Mouse (Mus musculus): ENCODE measurements around the gene Srp14.

The Srp14 gene

DNA sequence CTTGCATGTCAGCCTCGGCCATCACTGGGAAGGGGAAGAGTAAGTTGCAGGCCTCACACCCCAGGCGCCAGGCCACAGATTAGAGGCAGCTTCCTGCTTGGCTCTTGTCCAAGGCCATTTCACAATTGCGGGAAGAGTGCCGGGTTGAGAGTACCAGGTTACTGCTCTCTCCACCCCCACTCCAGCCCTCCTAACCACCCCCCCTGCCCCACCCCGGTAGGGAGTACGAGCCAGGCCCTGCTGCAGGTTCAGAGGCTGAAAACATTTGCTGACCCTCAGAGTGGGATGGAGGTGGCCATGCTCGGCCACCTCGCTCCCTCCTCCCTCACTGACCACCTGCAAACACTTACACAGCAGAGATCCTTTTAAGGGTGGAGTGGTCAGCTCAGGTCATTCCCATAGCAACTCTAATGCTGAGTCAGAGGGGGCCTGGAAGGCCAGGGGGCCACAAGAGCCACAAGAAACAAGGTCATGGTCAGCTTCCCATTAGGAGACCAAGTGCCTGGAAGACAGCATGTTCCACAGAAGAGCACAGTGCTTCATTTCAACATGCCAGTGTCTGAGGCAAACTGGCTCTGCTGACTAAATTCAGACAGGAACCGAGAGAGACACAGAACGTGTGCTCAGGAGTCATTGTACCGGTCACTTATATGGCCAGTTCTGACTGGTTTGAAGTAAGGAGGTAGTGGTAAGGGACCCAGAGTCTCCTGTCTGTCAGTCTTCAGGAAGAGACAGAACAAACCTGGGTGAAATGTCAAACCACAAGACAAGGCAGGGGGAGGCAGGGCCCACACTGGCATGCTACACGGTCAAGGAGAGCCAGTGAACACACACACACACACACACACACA is 11.0 kb upstream of the Srp14 start:
- DNase-seq (ENCODE audit: low spot score in 2 of 2), result peak; percentile 51 to 57

DNA sequence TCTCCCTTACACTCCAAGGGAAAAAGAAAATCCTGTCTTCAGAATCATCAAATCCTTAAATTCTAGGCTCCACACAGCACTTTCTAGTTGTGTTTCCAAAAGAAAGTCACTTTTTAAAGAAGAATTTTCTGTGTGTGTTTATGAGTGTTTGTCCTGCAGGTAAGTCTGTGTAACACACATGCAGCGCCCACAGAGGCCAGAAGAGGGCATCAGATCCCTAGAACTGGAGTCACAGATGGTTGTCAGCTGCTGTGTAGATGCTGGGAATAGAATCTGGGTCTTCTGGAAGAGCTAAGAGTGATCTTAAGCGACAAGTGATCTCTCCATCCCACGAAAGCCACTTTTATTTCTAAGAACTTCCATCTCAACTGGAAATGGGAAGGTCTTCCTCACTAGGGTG is 8.3 kb upstream of the Srp14 start:
- peak; percentile 63 to 76 for DNase-seq (ENCODE audit: low spot score in 2 of 2)

DNA sequence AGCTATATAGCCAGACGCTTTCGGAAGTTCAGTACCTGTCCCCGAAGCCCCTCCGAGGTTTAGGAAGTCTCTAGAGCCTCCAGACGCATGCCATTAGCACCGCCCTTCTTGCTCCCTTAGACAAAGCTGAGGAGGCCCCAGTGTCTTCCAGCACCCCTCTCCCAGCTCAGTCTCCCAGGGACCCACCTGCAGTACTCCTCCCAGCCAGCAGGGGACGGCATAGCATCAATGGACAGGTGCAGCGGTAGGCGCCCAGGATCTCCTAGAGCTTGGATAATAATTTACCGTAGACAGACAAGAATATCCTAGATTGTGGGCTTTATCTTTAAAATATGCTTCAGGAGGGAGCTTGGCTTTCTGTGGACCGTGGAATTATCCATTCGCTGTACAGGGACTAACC is 7.4 kb upstream of the Srp14 start:
- DNase-seq (ENCODE audit: low spot score in 2 of 2), result peak; percentile 85 to 95

- DNase-seq (ENCODE audit: low spot score in 2 of 2), result no peak
Observed at GRCm38 (mm10) chr2:118485415-118485814, 5.9 kb upstream of the Srp14 start.

DNA sequence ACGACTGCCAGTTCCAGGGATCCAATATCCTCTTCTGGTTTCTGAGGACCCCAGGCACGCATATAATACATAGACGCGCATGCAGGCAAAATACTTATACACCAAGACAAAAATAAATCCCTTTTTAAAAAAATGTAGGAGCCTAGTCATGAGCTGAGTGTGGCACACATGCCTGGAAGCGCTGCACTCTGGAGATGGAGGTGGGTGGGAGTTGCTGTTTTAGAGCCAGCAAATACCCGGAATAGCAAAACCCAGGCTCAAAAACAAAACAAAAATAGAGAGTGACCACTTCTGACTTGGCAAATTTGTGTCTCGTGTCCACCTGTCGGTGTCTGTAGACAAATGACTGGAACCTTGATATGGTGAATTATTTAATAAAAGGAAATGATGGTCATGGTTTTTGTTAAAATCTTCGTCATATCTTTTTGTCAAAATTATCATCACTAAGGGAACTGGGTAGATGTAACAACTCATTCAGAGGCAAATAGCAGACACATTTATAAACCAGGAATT is 4.9 kb upstream of the Srp14 start:
- DNase-seq (ENCODE audit: low spot score in 2 of 2), result no peak

DNA sequence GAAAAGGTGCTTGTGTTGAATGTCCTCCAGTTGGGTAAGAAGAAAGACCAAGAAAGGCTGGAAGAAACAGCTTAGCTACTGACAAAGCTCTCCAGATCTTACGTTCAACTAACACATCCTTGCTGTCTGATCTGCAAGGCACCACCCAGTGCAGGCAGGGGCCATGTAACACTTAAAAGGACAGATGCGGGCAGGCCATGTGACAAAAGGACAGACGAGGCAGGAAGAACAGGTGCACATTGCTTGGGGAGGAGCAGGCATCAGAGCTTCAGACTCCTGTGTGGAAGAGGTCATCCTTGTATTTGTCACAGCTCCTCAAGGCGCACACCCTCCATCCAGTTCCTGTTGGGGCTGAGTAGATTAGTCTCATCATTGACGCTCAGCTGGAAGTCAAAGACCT is 3.5 kb upstream of the Srp14 start:
- DNase-seq (ENCODE audit: low spot score in 2 of 2), result peak; percentile 46 to 52

DNA sequence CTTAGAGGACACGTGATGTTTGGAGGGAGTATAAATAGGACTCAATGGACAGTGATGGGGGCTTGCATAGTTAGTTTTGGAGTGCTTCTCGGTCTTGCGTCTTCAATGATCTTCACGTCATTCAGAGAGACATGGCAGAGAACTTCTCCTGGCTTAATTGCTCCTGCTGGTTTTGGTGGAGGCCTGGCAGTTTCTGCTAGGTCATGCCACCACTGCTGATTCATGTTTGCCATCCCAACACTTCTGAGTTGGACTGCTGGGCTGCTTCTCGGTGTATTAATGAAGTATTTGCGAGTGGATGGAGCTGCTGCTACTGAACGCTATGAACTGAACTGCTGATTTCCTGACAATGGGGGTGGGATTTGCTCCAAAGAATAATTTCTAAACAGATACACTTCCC is 1.4 kb upstream of the Srp14 start:
- no peak for DNase-seq (ENCODE audit: low spot score in 2 of 2)

DNA sequence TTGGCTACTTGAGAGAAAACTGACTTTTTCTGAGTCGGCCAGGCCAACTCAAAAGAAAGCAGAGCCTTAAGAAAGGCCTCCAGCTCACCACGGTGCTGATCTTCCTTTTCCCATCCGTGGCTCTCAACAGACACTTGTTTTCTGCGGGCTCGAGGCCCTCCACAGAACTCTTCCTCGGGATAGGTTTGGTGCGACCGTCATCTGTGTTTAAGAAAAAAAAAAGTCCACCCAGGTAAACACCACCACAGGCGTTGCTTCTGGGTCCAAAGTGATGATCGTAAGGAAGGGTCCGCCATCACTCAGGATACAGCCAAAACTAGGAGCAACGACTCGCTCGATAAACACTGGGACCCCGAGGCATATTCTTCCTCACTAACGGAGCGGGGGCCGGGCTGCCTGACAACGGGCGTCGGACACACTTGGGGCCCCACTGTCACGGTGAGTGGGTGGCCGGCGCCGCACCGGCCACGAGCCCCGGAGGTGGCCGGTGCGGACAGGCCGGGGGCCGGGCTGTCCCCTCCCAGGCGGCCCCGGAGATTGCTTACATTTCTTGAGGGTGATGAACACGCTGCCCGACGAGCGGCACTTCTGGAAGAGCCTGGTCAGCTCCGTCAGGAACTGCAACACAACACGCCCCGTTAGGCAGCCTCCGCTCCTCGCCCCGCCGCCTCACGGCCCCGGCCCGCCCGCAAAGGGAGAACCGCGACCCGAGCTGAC is 520 bp downstream of the Srp14 start:
- DNase-seq (ENCODE audit: low spot score in 2 of 2), result no peak

DNA sequence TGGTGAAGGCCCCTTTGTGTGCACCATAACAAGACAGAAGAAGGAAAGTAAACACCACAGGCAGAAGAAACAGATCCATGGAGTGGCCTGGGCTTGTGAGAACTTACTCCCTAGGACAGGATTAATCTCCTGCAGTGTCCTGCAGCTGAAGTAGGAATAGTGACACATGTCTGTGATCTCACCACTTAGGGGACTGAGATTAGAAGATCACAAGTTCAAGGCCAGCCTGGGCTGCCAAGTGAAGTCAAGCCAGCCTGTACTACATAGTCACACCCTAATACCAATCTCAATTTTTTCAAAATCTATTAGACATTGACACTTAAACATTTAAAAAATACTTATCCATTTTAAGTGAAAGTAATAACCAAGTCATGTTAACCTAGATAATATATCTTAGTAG is 11.2 kb downstream of the Srp14 start:
- no peak for DNase-seq (ENCODE audit: low spot score in 2 of 2)

GRCm38 (mm10) chr2:118466601-118467000 is 12.9 kb downstream of the Srp14 start:
- DNase-seq (ENCODE audit: low spot score in 2 of 2), result no peak

DNA sequence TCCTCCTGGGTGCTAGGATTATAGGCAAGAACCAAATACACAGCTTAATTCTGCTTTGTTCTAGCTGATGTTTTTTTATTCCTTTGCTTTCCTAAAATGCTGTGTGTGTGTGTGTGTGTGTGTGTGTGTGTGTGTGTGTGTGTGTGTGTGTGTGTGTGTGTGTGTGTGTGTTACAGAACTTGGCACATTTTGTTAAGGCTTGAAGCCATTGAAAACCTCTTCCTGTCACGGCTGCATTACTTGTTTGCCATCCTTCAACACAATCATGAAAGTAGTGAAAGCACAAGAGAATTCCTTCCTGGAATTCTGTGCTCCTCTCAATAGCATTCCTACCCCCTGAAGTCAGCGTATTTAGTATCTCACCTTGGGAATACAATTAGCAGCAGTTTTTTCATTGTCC is 13.6 kb downstream of the Srp14 start:
- DNase-seq (ENCODE audit: low spot score in 2 of 2), result no peak

DNA sequence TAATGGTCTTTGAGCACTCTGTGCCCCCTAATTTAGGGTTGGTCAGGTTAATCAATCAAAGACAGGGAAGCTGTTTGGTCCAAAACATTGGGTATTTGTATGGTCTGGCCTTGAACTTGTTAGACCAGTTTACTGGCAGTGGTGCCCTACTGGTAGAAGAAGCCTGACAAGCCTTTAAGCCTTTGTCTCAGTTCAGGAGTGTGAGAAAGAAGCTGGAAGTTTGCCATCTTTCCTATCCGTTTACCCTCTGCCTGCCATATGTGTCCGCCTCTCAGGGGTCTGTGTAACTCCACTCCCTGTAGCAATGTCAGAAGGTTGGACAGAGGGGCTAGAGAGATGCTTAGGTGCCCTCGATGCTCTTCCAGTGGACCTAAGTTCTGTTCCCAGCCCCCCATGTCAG is 15.1 kb downstream of the Srp14 start:
- no peak for DNase-seq (ENCODE audit: low spot score in 2 of 2)

DNA sequence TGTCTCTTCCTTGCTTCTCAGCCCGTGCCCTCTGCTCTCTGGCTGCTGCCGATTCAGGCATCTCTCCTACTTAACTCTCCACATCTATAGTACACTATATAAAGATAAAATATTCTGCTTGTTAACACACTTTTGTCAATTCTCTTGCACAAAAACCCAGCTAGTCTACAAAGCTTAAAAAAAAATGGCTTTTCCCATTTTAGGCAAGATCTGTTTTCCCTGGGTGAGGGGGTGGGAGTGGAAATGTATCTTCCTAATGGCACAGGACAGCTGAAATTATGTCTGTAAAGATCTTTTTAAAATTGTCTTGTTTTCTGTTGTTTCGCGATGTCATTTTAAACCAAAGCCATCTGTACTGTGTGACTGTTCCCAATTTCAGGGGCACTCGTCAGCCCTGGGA is 16.0 kb downstream of the Srp14 start:
- no peak for DNase-seq (ENCODE audit: low spot score in 2 of 2)

DNA sequence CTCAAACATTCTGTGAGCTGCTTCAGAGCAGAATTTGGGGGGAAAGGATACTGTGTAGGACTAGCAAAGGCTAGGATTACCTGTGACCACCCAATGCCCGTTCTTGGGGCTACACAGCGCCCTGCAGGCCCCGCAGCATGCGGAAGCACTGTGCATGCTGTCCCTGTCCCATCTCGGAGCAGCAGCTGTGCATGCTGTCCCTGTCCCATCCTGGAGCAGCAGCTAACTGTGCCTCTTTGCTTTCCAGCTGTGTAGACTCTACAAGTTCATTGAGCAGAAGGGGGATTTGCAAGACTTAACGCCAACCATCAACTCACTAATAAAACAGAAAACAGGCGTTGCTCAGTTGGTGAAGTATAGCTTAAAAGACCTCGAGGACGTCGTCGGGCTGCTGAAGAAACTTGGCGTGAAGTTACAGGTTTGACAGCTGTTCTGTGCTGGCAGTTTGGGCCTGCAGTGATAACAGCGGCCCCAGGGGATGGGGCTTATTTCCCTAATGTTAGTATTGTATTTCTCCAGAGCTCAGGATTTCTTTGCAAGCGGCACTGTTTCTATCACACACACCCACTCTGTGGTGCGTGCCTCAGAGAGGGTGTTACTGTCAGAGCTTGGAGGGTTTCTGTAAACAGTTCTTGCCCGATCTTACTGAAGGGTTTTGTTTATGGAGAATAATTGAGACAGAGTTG is 17.9 kb downstream of the Srp14 start:
- DNase-seq (ENCODE audit: low spot score in 2 of 2), result no peak

DNA sequence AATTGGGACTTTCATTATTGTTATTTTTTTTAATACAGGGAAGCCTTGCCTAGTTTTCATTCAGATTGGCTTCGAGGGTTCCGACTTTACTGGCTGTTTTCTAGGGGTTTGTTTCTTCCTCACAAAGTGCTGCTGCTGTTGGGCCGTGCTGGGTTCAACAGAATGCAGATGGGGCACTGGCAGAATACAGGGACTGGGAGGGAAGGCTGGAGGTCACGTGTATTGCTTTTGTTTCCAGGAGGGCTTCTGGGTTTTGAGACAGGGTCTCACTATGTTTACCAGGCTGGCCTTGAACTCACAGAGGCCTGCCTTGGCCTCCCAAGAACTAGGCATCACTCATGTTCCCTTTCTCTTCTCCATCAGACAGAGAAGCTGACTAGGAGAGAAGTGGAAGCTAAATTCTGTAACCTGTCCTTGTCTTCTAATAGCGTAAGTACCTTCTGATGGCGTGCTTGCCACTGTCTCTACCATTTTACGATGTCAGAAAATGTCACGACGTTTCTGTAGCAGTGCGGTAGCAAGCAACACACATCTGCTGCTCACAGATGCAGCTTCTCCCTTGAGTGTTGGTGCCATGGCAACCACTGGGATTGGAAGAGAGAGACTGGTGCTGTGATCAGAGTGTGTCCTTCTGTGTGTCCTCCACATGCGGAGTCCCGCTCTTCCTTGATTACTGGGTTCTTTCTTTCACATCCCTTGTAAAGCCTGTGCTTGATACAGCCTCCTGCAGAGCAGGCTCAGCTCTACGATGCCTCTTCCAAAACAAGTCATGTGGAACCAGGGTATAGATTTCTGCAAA is 21.8 kb downstream of the Srp14 start:
- DNase-seq (ENCODE audit: low spot score in 2 of 2), result no peak

GRCm38 (mm10) chr2:118457029-118457428 is 22.5 kb downstream of the Srp14 start:
- no peak for DNase-seq (ENCODE audit: low spot score in 2 of 2)

DNA sequence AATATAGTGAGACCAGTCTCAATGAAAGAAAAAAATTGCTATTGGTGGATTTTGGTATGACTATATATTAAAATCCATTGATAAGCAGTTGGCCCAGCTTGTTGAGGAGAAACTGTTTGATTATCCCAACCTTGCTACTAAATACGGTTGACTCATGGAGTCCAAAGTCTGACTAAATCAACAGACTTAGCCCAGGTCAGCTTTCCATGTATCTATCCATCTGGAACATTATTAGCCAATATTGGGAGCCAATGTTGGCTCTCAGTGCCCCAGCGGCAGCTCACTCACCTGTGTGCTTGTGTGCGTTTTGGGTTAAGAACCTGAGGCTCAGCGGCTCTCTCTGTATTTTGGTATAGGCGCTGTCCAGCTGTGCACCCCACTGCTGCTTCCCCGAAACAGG is 28.5 kb downstream of the Srp14 start:
- no peak for DNase-seq (ENCODE audit: low spot score in 2 of 2)

DNA sequence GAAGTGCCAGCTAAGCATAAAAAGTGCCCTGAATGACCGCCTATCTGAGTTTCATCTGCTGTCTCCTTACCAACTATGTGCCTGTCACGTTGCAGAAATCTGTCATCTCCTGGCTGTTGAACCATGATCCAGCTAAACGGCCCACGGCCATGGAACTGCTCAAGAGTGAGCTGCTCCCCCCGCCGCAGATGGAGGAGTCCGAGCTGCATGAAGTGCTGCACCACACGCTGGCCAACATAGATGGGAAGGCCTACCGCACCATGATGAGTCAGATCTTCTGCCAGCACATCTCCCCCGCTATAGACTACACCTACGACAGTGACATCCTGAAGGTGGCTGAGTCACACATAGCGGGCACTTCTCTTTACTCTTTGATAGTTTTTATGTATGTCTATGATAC is 31.3 kb downstream of the Srp14 start:
- DNase-seq (ENCODE audit: low spot score in 2 of 2), result no peak

DNA sequence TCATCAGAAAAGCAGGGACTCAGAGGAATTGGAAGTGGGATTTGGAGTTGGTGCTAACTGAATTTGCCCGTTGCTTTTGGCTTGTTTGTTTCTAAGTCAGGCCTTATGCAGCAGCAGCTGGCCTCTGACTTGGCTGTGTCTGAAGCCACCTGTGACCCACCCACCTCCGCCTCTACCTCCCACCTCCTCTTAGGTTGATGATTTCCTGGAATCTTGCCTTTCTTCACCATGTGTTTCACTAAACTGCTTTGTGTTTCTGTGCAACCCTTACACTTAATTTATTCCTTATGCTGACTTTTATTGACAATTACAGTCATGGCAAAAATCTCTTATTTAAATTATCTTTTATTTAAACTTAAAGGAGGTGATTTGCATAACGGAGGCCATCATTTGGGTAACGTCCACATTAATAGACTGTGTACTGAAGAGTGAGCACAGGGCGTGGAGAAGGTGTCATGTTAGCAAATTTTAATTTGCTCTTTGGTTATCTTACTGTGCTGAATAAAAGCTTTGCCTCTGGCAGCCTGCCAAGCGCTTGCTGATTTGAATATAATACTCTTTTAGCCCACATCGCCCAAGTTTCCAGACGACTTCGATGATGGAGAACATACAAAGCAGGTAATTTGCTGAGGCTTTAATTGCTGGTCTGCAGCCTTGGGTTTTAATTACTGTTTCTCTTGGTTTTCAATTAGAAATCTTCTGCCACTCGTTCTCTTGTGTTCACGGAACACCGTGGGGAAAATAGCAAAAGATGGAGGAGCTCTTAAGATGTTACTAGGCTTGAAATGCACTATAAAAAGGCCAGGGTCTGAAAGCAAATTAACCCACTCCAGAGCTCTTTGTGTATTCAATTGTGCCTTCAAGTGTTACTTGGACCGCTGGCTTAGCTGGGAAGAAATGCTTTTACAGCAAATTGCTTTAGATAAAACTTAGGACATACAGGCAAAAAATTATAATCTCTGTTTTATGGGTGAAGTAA is 33.5 kb downstream of the Srp14 start:
- DNase-seq (ENCODE audit: low spot score in 2 of 2), result no peak

DNA sequence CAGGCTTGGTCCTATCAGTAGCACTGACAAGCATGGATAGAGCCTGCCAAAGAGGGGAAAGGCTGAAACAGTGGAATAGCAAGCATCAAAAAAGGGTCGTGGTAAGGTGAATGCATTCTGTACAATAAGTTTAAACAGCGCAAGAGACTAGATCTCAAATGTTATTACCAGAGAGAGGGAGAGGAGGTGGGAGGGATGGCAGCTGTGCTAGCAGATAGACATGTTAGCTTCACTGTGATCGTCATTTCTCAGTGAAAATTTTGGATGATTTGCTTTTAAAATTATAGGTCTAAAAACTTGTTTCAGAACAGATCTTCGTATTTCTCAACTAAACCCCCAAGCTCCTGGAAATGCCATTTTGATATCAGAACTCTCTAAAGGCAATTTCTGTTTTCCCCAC is 36.8 kb downstream of the Srp14 start:
- no peak for DNase-seq (ENCODE audit: low spot score in 2 of 2)

DNA sequence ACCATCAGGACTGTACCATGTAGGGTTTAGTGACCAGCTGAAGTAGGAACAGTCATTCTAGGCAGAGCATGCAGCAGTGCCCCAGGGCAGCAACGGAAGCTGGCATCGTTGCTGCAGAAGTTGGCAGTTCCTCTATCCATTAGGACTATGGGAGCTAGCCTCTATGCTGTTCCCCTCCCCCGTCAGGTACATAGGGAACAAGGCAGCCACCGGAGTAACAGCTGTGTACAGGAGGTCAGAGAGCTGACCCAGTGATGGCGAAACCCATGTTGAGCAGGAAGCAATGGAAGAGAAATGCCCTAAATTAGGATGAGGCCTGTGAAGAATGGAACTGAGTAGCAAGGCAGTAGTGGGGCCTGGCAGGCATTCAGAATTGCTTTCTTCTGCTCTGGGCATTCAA is 37.3 kb downstream of the Srp14 start:
- DNase-seq (ENCODE audit: low spot score in 2 of 2), result no peak

Data from thymus, postnatal 10 days (tissue).